Mouse (Mus musculus) olfactory bulb, adult 2 months (tissue): ENCODE results near the gene Lrpprc. TPM values are rescaled to one million over a fixed set of nuclear protein-coding genes. Genes with fewer than 3 reads are reported as not detected.

Source experiments
- H3K27ac ChIP-seq: fragments of 200-500 bp; 2 replicates; pipeline ENCODE4 v1.5.1; 2012; ENCODE audit warnings: low read depth, low read length; ENCODE audit not compliant: insufficient read depth
- H3K4me1 ChIP-seq: fragments of 200-500 bp; 2 replicates; pipeline ENCODE4 v1.6.1; 2012; ENCODE audit warnings: low read length; ENCODE audit not compliant: control insufficient read depth, insufficient read depth
- H3K4me3 ChIP-seq: fragments of 200-500 bp; 2 replicates; pipeline ENCODE4 v1.5.1; 2012; ENCODE audit warnings: mild to moderate bottlenecking, low read depth, low read length, moderate library complexity; ENCODE audit not compliant: insufficient read depth
- CTCF ChIP-seq: fragments of 200-500 bp; IDR thresholded peaks from 2 replicates; pipeline ENCODE4 v1.5.1; 2012; ENCODE audit warnings: low read depth, mild to moderate bottlenecking, low read length, moderate library complexity; ENCODE audit not compliant: insufficient read depth
- POLR2A ChIP-seq: fragments of 200-500 bp; IDR thresholded peaks from 2 replicates; pipeline ENCODE4 v1.6.1; 2012; ENCODE audit warnings: mild to moderate bottlenecking, low read depth, low read length, moderate library complexity; ENCODE audit not compliant: insufficient read depth
- WGBS: fragments of 180-500 bp; shearing (Covaris S2); methylation state at CpG from one replicate; pipeline ENCODE4 v1.1.7; 2018; 5-methylcytosine and 5-hydroxymethylcytosine counted together
- polyA plus RNA-seq: library from polyadenylated mRNA; stranded (reverse); fragments of >200 nt; gene quantifications from 2 replicates; pipeline ENCODE4 v1.2.4, GENCODE M21; 2012; ENCODE audit warnings: low replicate concordance; ENCODE audit not compliant: missing spikeins, insufficient read depth, insufficient read length

Lrpprc gene
- polyA plus RNA-seq, 1 experiment: not detected

DNA sequence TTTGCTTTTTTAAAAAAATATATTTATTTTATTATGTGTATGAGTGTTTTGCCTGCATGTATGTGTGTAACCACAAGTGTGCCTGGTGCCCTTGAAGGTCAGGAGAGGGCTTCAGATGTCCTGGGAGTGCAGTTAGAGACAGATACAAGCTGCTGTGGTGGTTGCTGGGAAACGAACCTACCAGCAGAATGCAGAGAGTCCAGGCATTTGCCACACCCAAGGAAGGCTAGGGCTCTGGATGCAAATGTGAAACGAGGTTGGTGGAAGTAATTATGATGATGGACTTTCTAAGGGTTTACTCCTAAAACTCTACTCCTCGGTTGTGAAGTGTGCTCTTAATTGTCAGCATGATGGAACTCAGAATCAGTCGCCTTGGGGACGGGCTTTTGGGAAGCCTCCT lies 1.4 kb upstream of the Lrpprc start:
- Histone ChIP-seq H3K27ac (no peak overlapping the region), H3K4me1 (peaks cover 10% of the 10 kb centered on the region; the same call in 1 of the 2 replicates), H3K4me3 (no peak overlapping the region)
- WGBS: 68% methylated on average over 5 of the region's 5 CpGs
- no peak for TF ChIP-seq CTCF
- TF ChIP-seq POLR2A: no peak

DNA sequence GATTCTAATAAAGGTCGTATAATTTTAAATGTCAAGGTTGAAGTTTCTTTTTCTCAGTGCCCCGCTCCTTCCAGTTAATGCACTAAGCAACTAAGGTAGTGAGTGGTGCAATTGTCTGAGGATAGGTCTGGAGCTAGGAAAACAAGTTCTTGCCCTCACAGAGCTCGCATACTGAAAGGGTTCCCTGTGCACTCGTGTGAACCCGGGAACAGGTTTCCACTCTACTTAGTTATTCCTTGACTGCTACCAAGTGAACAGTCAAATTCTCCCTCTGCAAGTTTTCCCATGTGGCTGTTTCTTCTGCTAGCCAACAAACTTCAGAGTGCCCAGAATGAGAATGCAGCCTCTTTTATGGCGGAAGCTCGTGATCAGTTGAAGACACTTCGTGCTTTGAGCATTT lies 567 bp upstream of the Lrpprc start:
- TF ChIP-seq POLR2A (no peak), CTCF (no peak)
- 1% methylated on average over 8 of the region's 8 CpGs for WGBS
- H3K27ac ChIP-seq: peak overlapping the region; percentile 29; the same call in 1 of the 2 replicates
- peak overlapping the region; percentile 82 for H3K4me3 ChIP-seq
- H3K4me1 ChIP-seq: peaks cover 13% of the 10 kb centered on the region; the same call in 1 of the 2 replicates

DNA sequence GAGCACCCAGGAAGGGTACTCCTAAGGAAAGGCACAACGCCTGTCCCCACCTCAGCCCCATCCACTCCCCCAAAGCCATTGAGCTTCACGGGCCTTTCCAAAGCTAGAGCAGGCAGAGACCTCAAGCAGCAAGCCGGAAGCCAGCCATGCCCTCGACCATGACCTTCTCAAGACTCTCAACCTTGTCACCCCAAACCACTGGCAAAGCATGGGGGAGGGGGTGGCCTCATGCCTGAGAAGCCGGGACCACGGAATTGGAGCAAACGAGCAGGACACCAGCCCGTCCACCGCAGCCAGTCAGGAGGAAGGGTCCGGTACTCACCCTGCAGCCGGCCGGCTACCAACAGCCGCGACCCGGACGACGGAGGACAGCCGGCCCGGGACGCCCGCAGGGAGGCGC lies 546 bp downstream of the Lrpprc start:
- peaks cover 13% of the 10 kb centered on the region; the same call in 1 of the 2 replicates for H3K4me1 ChIP-seq
- 0% methylated on average over 22 of the region's 22 CpGs for WGBS
- peak overlapping the region; percentile 82 for H3K4me3 ChIP-seq
- H3K27ac ChIP-seq: no peak overlapping the region; the same call in 1 of the 2 replicates
- TF ChIP-seq POLR2A: no peak
- no peak for TF ChIP-seq CTCF

DNA sequence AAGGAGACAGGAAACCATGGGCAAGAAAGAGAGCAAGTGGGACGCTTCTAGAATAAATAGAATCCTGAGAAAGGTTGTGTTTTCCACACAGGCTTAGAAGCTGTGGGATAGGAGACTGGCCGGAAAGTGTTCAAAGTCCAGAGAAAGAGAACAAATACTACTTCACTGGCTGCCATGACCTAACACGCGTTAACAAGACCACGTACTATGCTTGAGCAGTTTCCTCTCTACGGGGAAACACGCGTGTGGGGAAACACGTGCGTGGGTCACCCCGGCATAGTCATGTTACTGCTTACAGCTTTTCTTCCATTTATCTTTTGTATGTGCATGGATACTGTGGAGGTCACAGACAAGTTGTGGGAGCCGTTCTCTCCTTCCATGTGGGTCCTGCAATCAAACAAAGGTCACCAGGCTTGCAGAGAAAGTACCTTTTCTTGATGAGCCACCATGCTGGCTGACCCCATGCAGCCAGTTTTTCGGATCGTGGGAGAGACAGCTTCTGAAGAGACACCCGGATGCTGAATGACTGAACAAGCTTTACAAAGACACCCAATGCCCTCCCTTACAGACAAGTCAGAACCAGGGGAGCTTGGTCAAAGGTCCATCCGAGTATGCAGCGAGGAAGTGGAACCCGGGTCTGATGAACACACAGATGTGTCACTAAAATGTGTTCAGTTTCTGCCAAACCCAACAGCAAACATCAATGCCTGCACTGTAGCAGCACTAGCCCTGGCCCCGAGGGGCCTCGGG lies 2.0 kb downstream of the Lrpprc start:
- no peak for TF ChIP-seq POLR2A
- no peak for TF ChIP-seq CTCF
- WGBS: 92% methylated on average over 20 of the region's 20 CpGs
- H3K27ac ChIP-seq: no peak overlapping the region
- H3K4me1 ChIP-seq: peaks cover 13% of the 10 kb centered on the region; the same call in 1 of the 2 replicates
- no peak overlapping the region for H3K4me3 ChIP-seq

DNA sequence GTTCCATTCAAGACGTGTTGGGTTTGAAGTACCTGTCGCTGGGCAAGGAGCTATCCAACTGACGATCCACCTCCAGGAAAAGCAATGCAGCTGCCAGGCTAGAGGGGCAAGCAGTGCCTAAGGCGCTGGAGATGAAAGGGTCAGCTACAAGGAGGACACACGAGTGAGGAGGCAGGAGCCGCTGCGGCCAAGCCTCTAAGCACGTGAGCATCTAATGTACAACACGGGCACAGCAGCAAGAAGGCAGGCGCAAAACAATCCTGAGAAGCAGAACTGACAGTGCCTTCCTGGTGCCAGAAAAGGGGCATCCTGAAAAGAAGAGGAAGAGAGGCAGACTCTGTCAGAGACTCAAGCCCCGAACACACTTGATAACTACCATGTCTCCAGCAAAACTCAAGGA lies 3.1 kb downstream of the Lrpprc start:
- no peak for TF ChIP-seq POLR2A
- TF ChIP-seq CTCF: no peak
- WGBS: 84% methylated on average over 11 of the region's 11 CpGs

DNA sequence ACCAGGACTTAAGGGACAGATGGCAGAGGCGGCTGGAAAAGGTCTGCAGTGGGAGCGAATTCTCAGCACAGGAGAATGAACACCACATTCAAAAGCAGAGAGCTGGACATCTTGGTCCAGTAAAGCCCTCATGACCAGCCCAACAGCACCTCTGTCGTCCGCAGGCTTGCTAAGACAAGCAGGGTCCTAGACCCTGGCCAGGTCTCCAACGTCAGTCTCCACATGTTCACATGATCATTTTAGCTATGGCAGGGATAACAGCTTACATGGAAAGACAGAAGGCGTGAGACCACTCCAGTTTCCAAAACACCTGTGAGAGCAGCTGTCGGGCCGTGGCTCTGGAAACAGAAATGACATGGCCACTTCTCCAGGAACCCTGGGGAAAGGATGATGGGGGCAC lies 3.7 kb downstream of the Lrpprc start:
- WGBS: 91% methylated on average over 8 of the region's 8 CpGs
- H3K4me1 ChIP-seq: peaks cover 15% of the 10 kb centered on the region; the same call in 1 of the 2 replicates
- no peak for TF ChIP-seq CTCF
- no peak for TF ChIP-seq POLR2A

More for the DNA sequence above, 3.1 kb downstream of the Lrpprc start:
- Histone ChIP-seq H3K27ac (no peak overlapping the region), H3K4me3 (no peak overlapping the region), H3K4me1 (peaks cover 13% of the 10 kb centered on the region; the same call in 1 of the 2 replicates)

DNA sequence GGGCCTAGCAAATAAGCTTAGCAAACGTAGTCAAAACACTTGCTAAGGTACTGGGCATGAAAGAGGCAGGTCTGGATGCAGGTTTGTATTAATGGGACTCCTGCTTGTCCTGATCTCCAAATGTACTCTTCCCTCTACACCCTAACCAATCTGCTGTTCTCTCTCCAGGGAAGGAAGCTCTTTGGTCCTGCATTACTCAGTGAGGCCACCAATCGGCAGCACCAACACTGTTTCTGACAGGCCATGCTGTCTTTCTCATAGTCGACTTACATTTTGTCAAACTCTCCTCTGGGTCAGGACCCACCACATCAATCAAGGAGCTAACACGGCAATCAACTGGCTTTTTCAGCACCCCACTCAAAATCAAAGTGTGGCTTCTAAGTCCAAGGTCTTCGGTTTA lies 5.4 kb downstream of the Lrpprc start:
- no peak overlapping the region for H3K4me3 ChIP-seq
- 82% methylated on average over 5 of the region's 5 CpGs for WGBS
- no peak overlapping the region for H3K27ac ChIP-seq
- peaks cover 15% of the 10 kb centered on the region; the same call in 1 of the 2 replicates for H3K4me1 ChIP-seq
- TF ChIP-seq POLR2A: no peak
- no peak for TF ChIP-seq CTCF

More for the DNA sequence above, 3.7 kb downstream of the Lrpprc start:
- no peak overlapping the region for H3K4me3 ChIP-seq
- H3K27ac ChIP-seq: no peak overlapping the region

DNA sequence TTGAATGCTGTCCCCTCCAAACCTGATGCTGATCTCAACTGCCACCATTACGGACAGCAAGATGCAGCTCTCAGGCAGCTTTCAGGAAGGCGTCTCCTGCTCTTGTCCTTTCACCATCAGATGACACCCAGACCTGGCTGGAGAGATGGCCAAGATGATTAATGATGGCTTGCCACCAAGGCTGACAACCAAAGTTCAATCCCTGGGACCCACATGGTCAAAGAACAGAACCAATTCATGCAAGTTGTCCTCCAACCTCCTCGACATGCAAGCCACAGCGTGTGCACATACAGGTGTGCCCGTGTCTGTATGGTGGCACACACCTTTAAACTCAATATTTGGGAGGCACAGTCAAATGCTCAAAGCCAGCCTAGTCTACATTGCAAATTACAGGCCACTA lies 7.1 kb downstream of the Lrpprc start:
- Histone ChIP-seq H3K4me3 (no peak overlapping the region), H3K4me1 (peaks cover 10% of the 10 kb centered on the region; the same call in 1 of the 2 replicates), H3K27ac (no peak overlapping the region)
- 95% methylated on average over 5 of the region's 5 CpGs for WGBS
- TF ChIP-seq POLR2A: no peak
- TF ChIP-seq CTCF: no peak

DNA sequence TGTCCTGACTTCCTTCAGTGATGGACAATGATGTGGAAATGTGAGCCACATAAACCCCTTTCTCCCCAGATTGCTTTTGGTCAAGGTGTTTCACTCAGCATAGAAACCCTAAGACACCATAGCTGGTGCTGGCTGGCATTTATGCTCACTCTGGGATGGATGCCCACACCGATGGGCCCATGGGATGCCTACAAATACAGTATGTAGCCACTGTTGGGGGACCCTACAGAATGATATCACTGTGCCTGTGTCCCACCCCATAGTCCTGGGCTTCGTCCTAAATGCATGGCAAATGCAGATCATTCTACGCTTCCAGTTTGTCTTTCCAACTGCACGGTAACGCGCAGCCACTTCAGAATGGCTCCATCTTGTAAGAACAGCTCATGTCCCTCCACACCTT lies 10.3 kb downstream of the Lrpprc start:
- Histone ChIP-seq H3K4me3 (no peak overlapping the region), H3K4me1 (peaks cover 2% of the 10 kb centered on the region; the same call in 1 of the 2 replicates), H3K27ac (no peak overlapping the region)
- WGBS: 97% methylated on average over 6 of the region's 6 CpGs
- TF ChIP-seq CTCF: no peak
- no peak for TF ChIP-seq POLR2A
